Mouse (Mus musculus) skeletal muscle tissue, postnatal 0 days (tissue): ENCODE results near the gene Atp6v1e2. TPM values are rescaled to one million over a fixed set of nuclear protein-coding genes. Genes with fewer than 3 reads are reported as not detected.

Experiments
- polyA plus RNA-seq: library from polyadenylated mRNA; unstranded; fragments of >200 nt; fragmentation: Nextera tagmentation; extraction: Ambion mirVana; gene quantifications from 2 replicates; pipeline ENCODE4 v1.2.1, GENCODE M21; 2015

Gene Atp6v1e2
- not detected in 2 replicates for polyA plus RNA-seq

GRCm38 (mm10) chr17:86947840-86948796, at the start of gene Atp6v1e2:
Gene Atp6v1e2 (minus strand): TSS chr17:86947897.

GRCm38 (mm10) chr17:86962894-86963585, 15.3 kb upstream of the Atp6v1e2 start, which contains the start of gene Rhoq:
Gene Rhoq (plus strand): TSS chr17:86963082.

GRCm38 (mm10) chr17:86917048-86917447, 30.6 kb downstream of the Atp6v1e2 start, which contains the start of gene Tmem247:
Gene Tmem247 (plus strand): TSS chr17:86917348.

Other genes starting within 250 kb of the Atp6v1e2 start
- 4.6 and 5.0 TPM in 2 replicates for gene Epas1, start 194.2 kb downstream of the Atp6v1e2 start, polyA plus RNA-seq
- gene Tmem247, start 30.5 kb downstream of the Atp6v1e2 start, polyA plus RNA-seq: not detected in 2 replicates
- gene Rhoq, start 15.2 kb upstream of the Atp6v1e2 start, polyA plus RNA-seq: 23.3 and 25.7 TPM in 2 replicates
- 7.4 and 7.9 TPM in 2 replicates for gene Pigf, start 77.5 kb upstream of the Atp6v1e2 start, polyA plus RNA-seq
- 61.3 and 62.6 TPM in 2 replicates for gene Cript, start 77.7 kb upstream of the Atp6v1e2 start, polyA plus RNA-seq
- 4.6 and 6.1 TPM in 2 replicates for gene Socs5, start 159.8 kb upstream of the Atp6v1e2 start, polyA plus RNA-seq